Mouse (Mus musculus) yolk sac, embryonic 10.5 days (tissue): ENCODE results near the gene Dpf2.

Experiments
- DNase-seq: peaks from one replicate; pipeline ENCODE4 v3.0.0-alpha.2; 2017; ENCODE audit warnings: low spot score

Gene Dpf2

DNA sequence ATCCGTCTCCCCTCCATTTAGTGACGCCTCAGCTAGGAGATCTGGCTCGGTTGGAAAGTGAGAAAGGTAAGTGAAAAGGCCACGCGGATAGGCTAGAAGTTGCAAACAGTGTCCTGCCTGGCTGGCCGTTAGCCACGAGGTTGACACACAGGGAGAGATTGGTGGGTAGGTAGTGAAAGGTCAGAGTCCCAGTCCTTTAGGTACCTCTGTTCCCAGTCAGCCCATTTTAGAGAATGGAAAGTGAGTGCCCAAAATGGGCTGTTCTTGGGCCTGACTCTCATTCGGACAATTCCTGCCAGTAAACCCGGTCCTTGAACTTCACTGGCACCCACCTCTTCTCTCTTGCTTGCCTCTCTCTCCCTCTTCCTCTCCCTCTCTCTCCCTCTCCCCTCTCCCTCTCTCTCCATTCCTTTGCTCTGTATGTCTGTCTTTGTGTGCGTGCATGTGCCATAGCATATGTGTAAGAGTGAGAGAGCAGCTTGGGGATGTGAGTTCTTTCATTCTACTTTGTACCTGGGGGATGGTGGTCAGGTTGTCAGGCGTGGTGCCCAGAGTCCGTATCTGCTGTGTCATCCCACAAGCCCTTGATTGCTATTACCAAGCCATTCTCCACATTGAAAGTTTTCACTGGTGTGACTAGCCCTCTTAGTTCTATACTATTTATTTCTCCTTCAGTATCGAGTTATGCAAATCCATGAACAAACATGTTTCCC, at the start of gene Dpf2:
Gene Dpf2 (minus strand): TSS at position 4 of the 713 bp plus-strand sequence.
- no peak for DNase-seq

DNA sequence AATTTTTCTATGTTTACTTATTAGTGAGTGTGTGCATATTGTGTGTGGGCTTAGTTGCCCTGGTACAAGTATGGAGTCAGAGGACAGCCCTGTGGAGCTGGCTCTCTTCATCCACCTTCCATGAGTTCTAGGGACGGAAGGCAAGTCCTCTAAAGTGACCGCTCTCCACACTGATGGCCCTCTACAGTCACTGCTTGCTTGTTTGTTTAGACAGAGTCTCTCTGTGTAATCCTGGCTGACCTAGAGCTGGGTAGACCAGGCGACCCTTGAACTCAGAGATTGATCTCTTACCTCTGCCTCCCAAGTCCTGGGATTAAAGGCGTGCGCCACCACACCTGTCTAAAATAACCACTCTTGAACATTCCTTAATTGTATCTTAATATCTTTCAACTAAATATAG, 44.6 kb upstream of the Dpf2 start:
- DNase-seq: peak; percentile 64

DNA sequence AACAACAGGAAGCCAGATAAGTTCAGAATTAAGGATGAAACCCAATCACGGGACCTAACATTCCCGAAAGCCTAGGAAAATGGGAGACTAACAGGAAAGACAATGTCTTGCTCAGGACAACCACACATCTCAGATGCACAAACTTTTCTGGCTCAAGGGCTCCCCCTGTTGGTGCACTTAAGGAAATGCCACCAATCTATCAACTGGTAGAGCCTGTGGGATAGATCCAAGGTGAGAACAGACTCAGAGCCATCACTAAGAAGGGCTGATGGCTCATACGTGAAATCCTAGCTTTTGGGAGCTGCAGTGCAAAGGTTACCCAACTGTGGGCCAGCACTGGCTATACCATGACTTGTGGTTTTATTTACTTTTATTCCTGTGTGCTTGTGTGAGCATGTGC, 43.9 kb upstream of the Dpf2 start:
- DNase-seq: peak; percentile 83

DNA sequence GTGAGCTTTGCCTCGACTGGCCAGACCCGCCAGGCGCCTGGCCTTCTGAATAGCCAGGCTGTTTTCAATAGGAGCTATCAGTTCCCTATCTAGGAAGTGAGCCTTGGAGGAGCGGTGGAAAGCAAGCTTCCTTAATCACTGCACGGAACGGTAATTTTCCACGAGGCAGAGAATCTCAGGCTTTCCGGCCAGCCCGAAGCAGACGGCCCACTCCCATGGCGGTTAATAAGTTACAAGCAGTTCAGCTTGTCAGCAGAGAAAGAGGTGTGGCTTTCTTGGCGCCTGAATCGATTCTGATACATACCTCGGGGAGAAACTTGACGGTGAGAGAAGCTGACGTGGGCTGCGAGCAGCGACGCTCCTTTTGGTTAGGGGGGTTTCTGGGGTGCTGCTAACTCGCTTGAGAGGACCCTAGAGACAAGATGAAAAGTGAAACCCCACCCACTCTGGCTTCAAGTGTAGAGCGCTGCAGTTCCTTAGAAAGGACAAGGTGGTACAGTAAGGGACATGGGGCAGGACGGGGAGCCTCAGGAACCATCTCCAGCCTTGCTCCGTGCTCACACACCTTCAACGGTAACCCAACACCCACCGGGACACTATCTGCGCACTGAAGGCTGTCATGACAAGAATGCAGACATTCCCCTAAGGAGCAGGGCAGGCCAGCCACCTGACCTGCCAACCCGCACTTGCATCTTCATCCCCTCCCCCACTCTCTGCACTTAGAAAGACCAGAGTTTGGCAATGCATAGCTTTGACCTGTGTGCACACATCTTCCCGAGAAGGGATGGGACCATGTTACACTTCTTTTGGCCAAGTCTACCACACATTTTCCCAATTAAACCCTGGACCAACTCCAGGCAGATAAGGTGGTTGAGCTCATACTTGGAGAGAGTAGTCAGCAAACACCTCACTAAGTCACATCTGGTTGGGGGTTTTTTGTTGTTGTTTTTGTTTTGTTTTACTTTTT, 43.2 kb upstream of the Dpf2 start:
- peak; percentile 86 for DNase-seq

DNA sequence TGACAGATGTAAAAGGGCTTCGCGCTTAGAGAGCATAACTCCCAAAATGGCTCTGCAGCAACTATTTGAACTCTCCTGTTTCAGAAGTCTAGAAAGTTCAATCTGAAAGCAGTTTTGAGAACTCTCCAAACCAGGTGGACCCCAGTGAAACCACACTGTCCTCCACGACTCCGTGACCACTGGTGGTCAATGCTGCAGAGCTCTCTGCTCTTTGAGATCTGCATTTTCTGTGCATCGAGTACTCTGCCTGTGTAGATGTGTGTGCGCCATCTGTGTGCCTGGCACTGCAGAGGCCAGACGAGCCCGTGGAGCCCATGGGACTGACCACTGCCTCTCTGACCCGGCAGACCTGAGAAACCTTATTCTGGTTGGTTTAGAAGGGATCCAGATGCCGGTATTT, 42.1 kb upstream of the Dpf2 start:
- no peak for DNase-seq

DNA sequence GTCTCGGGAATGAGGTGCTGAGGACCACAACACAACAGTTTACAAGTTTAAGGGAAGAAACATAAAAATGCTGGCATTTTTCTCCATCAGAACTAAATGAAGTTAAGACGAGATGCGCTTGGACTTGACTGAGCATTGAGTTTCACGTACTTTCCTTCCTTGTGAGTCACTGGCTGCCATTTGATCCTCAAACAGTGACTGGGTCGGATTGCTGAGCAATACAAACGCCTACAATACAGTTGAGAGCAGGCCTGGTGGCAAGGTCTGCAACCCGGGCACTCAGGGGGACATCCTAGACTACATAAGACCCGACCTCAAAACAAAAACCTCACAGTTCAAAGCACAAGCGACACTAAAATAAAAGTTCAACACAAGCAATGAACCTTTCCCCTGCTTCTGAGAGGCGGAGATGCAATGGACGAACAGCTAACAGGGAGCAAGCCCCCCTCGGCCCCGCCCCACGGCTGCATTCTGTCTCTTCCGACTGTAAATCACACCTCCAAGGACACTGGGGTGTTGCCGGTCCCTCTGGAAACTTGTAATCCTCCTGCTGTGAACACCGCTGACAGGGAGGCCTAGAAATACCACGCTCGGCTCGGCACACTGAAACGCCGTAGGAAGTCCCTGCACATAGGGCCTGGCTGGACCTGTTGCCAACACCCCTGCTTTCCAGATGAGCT, 41.4 kb upstream of the Dpf2 start:
- DNase-seq: no peak

DNA sequence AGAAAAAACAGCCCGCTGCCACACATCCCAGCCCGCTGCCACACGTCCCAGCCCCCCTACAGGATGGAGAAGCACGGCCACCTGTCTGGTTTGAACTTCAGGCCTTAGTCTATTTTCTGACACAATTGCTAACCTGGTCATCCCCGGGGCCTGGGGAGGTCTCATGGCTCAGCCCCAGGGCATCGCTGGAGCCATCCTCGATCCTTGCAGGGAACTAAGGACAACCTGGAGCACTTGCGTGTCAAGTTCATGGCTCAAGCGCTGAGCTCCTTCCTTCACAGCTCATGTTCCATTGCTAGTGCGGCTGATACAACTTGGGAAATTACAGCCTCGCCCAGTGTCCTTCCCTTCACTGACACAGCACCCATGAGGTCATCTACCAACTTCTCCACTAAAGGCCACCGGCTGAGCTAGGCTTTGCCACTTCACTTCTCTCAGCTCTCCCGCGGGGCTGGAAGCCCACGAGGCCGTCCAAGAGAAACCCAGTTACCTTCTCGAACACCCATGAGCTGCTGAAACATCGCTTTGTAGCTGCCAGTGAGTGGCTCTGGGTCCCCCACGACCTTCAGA, 40.5 kb upstream of the Dpf2 start:
- no peak for DNase-seq

DNA sequence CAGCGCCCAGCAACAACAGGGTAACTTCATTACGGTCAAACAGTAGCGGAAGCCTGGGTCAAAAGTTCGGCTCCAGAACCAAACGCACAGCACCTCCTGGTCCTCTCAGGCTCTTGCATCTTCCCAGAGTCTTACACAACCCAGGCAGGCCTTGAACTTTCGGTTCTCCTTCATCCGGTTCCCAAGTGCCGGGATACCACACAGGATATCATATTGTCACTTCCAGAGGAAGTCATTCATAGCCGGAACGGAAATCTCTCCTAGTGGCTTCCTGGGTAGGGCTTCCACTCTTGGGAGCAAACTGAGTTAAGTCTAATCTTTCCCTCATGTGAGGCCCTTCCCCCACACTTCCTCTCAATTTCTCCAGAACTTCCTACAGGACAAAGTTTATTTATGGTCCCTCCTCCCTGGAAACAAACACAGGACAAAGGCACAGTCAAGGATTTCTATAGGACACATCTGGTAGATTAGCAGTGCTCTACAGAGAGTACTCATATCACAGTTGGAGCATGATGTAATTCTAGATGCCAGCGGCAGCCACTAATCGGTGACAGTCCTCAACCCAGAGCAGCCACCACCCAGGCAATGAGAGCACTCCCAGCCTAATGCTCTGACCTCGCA, 39.4 kb upstream of the Dpf2 start:
- DNase-seq: peak; percentile 79

DNA sequence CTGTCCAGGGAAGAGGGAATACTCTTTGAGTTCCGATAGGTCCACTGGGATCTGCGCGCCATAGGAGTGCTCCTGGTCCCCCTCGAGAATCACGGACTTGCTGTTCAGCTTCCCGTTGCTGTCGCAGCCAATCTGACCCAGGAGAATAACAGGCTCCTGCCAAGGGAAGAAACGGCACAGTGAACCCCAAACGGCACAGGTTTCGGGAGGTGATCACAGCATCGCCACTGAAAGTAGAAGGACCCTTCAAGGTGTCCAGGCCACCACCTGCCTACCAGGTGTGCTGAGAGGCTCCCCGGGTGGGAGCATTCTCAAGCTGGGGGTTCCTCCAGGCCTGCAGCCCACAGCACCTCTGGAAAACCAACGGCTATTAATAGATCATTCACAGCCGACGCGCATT, 38.8 kb upstream of the Dpf2 start:
- DNase-seq: no peak

DNA sequence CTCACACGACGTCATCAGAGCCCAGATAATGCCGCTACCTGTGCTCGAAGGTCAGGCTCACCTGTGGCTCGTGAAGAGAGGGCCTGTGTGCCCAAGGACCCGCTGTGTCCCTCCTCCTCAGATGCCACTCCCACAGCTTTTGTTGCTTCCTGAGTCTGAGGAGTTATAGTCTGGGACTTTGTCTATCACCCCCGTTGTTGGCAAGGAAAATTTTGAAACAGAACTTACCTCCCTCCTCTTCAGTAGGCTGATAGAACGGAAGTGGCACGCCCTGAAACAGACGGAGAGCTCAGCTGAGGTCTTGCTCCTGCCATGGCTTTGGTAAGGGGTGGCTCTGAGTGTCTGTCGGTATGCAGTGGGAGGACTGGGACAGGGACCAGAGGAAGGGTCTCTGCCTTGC, 37.4 kb upstream of the Dpf2 start:
- no peak for DNase-seq

DNA sequence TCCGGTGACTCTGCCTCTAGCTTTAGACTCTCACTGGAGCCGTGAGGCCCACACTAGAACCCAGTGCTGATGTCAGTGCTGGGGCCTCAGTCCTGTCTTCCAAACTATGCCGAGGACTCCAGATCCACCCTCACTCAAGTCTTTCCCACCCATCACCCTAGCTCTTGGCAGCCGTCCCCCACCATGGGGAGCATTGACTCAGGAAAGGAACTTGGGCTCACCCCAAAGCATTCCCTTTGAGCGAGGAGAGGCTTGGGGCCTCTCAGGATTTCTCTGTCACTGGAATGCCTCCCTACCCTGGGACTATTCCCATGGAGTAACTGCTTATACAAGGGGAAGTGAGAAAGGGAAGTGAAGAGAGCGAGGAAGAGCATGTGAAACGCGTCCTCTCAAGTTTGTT, 33.1 kb upstream of the Dpf2 start:
- no peak for DNase-seq

DNA sequence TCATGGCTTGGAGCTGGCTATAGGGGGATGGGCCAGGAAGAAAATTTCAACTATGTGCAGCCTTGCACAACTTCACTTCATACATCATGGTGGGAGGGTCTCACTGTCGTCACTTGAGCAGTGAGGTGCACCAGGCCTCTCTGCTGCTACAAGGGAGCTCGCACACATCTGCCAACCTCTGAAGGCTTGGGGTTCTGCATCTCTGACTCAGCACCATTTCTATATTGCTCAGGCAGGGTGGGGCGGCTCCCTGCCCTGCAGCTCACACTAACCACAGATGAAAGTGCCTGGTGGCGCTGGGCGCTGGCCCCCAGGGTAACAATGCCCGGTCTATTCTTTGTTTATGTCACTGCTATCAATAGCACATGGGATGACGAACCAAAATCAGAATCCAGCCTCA, 32.2 kb upstream of the Dpf2 start:
- DNase-seq: peak; percentile 86

DNA sequence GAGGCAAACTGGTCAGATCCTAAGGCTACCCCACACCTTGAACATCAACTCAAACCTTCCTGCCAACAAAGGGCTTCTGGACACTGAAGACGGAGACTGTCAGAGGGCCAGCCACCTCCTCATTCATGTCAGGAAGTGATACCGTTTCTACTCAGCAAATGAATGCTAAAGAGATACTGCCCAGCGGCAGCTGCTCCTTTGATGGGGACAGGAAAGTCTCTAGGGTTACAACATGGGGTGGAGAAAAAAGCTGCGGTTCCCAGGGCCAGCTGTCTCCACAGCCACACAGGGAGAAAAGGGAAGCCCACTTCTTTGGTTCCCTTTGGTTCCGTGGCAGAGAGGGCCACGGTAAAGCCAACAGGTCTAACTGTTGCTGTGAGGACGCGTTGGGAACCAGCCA, 31.3 kb upstream of the Dpf2 start:
- DNase-seq: no peak

DNA sequence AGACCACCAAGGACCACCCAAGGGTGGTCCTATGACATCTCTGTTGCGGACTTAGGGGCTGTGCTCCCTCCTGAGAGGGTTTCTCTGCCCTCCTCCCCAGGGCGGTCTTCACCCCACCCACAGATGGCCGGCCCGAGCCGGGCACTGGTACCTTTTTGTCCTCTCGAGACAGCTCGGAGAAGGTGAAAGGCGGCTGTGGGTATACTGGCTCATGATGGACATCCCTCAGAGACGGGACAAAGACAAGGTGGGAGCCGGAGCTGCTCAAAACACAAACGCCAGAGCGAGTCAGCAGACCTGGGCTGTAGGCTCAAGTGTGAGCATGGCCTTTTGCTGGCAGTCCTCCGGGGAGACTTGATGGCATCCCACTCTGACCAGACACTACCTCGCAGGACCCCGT, 30.6 kb upstream of the Dpf2 start:
- no peak for DNase-seq

DNA sequence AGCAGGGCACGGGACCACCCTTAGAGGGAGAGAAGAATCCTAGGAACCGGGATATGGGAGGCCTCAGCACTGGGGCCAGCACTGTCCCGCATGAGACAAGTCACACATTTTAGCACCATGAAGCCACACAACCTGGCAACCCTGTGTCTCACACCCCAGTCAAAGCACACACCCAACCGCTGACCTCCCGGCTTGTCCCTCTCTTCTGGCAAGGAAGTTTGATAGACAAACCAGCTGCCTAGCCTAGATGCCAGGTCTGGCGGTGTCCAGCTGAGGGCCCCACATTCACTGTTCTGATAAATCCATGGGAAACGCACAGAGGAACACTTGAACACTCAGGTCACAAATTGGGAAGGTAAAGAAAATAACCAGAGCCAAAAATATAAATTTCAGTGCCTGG, 29.8 kb upstream of the Dpf2 start:
- DNase-seq: no peak

DNA sequence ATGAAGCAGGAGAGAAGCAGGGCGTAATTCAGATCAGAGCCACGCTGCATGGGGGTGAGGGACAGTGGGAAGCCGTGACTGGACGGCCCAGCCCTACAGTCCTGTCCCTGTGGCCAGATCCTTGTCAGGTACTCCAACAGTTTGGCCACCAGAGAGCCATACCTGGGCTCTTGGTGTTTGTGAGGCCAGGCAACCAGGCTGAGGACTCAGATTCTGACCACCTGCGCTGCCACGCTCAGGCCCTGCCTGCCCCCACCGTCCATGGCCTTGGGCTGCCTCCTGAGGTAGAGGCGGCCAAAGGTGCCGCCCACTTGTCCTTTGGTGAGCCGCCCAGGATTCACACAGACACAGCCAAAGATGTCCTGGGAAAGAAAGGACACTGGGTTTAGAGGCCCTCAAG, 27.8 kb upstream of the Dpf2 start:
- no peak for DNase-seq

DNA sequence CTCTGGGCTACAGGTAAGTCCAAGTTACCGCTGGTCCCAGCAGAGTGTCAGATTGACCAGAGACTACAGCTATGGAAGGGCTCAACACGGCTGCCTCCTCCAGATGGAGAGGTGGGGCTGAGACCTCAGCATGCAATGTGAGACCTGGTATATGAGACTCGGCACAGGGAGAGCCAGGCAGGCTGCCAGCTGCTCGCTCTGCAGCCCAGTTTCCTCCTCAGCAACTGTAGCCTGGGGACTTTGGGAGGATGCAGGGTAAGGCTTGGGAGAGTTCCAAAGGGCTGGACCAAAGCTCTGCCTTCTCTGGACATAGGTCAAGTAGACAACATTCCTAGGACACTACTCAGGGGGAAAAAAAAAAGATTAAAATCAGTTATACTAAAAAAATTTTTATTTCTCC, 27.4 kb upstream of the Dpf2 start:
- no peak for DNase-seq

DNA sequence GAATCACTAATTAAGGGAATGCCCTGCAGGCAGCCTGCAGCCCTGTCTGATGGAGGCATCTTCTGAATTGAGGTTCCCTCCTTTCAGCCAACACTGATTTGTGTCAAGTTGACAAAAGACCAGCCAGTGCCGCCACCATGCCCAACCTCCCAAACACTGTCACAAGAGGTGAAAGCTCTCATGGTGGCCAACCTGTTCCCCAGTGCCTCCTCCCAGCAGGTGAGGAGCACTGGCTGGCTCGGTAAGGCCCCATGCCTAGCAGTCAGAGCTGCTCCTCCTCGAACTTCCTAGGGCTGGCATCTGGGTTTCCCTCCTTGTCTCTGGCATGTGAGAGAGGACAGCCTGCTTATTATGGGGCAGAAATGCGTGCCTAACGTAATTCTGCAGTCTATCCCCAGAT, 26.9 kb upstream of the Dpf2 start:
- DNase-seq: no peak

DNA sequence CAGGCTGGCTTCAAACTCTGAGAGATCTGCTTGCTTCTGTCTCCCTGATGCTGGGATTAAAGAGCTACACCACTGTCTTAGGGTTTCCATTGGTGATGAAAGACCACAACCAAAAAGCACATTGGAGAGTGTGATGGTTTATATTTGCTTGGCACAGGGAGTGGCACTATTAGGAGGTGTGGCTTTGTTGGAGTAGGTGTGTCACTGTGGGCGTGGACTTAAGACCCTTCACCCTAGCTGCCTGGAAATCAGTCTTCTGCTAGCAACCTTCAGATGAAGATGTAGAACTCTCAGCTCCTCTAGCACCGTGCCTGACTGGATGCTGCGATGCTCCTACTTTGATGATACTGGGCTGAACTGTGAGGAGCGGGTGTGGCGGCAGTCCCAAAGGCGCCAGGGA, 25.7 kb upstream of the Dpf2 start:
- no peak for DNase-seq

DNA sequence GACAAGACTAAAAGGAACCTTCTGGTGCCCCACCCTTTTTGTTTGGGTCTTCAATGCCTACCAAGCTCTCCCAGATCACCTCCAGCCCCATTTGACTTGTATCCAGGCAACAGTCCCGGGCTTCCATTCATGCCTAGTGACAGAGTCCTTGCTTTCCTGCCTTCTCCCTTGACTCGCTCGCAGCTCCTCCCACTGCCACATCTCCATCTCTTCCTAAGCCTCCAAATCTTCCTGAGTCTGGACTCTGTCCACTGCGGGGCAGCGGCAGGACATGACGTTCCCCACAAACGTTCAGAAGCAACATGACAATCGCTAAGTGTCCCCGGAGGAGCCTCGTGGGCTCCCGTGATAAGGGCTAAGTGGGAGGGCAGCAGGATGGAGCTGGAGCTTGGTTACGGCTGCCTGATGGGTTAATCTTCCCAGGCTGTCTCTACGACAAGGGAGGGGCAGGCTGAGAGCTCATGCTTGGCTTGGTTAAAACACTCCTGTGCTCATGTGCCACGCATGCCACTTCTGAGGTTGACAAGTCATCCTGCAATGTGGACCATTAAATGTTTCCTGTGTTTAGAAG, 25.1 kb upstream of the Dpf2 start:
- DNase-seq: no peak

DNA sequence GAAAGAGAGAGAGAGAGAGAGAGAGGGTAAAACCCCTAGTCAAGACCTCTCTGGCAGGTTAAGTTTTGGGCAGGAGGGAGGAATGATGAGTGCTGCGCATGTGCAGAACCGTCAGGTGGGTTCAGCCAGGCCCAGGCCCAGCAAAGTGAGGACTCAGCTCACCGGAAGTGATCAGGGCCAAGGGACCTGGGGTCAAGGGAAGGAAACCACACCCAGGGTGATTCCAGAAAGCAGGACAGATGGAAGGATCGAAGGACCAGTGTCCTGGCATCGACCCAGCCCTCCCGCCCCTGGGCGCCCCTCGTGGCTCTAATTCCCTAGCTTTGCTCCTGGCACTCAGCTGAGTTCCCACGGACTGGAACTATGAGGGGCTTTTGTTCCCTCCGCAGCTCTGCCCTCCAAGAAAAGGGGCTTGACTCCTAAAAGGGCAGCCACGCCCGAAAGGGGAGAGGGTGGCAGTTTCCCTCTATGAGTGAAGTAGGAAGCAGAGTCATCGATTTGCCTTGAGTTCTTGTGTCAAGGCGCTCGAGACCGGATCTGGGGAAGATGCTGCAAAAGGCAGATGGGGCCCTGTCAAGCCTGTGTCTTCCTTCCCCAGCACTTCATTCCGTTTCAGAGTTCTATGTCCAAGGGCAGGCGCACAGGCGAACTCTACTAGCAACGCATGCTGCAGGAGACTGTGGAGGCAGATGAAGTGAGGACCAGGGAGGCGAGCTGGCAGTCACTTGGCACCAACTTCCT, 24.5 kb upstream of the Dpf2 start:
- no peak for DNase-seq
